Mouse (Mus musculus): ENCODE results near the gene Rnf225. TPM values are rescaled to one million over a fixed set of nuclear protein-coding genes. Genes with fewer than 3 reads are reported as not detected.

Rnf225 gene
- polyA plus RNA-seq (2014; fragmentation: Illumina TruSeq; extraction: RNeasy Lipid Tissue Mini Kit (QIAGEN cat#74804)) = 0.17 TPM

GRCm38 (mm10) chr7:12927191-12927680 lies at the start of gene Rnf225:
Gene Rnf225 (plus strand): TSS chr7:12927416.

DNA sequence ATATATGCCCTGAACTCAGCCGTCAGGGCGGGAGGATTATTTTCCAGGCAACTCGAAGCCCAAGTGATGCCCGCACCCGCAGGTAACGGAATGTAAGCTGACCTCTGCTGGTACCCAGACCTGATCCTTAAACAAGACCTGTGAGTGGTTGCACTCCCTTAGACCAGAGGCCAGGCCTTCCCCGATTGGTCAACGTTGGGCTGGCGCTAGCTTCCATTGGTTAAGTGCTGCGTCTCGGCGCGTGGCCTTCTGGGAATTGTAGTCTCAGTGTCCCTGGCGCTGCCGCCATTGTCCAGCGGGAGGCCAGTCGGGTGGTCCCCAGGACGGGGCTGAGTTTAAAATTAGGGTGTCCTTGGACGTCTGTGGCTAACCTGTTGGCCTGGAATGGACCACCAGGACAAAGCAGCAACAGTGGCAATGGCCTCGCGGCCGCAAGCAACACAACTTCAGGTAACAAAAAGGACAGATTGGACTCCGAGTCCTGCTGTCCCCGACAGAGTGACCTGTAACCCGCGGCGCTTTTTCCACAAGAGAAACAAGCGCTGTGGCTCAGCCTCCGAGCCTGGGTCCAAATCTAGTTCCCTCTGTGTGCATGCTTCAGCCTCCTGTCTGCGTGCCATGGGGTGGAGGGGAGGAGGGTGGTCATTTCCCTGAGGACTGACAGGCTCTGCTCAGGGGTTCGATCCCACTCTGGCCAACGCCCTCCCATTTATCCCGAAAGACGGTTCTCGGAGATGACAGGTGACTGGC lies 46.1 kb upstream of the Rnf225 start, which contains the start of gene Zfp128:
Gene Zfp128 (plus strand): TSS at position 267 of the 750 bp plus-strand sequence.

DNA sequence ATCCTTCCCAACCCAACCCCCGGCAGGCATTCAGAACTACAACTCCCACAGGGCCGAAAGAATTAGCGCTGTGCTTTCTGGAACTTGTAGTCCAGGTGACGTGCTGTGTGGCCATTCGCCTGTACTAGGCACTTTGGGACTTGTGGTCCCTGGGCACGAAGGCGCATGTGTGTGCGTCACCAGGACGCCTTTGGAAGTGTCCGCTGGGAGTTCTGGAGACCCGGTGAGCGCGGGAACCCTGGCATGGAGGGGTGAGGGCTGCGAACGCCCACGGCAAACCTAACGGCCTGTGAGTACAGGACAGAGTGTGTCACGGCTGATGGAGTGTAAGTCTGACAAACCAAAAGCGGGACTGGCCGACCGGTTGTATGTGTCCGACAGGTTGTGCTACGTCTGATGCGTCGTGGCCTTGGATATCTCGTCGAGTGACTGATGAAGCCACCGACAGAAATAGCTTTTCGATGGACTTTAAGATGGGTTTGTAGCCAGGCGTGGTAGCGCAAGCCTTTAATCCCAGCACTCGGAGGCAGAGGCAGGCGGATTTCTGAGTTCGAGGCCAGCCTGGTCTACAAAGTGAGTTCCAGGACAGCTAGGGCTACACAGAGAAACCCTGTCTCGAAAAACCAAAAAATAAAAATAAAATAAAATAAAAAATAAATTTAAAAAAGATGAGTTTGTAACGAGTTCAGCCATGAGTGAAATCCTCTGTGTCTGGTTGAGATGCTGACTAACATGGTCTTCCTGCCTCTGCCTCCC lies 29.4 kb upstream of the Rnf225 start, which contains the start of gene Zscan22:
Gene Zscan22 (plus strand): TSS at position 161 of the 756 bp plus-strand sequence.

GRCm38 (mm10) chr7:12921705-12922465 lies 5.3 kb upstream of the Rnf225 start, which contains the start of gene Rps5:
Gene Rps5 (plus strand): TSS chr7:12922290.

GRCm38 (mm10) chr7:12965678-12966091 lies 38.5 kb downstream of the Rnf225 start, which contains the start of gene Zfp324:
Gene Zfp324 (plus strand): TSS chr7:12965838.

DNA sequence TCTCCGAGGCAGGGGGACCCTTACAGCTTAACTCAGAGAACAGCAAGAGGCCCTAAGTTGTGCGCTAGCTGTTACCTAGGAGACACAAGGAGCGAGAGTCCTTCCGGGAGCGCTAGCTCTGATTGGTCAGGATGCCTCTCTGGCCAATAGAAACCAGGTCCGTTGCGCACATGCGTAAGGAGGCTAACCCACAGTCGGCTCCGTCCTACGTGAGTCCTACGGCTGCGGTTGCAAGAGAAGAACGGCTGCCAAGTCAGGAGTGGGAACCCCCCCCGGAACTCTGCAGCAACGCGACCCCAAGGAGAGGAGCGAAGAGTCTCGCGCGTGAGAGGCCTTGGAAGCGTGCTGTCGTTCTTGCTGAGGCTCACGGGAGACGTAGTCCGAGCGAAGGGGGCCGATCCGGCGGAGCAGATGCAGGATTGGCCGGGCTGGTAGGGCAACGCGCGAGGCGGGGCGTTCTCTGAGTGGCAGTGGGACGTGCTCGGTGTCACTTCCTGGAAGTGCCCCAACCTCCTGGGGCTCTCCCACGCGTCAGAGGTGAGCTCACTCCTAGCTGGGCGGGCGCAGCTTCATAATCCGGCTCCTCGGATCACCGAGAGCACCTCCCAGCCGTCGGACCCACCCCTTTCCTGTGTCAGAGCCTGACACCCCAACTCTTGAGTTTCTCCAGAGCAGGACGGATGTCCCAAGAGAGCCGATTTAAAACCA lies 50.6 kb downstream of the Rnf225 start, which contains the start of gene Zfp446:
Gene Zfp446 (plus strand): TSS at position 167 of the 708 bp plus-strand sequence.

Other genes starting within 250 kb of the Rnf225 start
- gene Vmn2r55, start 242.4 kb upstream of the Rnf225 start, polyA plus RNA-seq (2014; fragmentation: Illumina TruSeq; extraction: RNeasy Lipid Tissue Mini Kit (QIAGEN cat#74804)) = not detected
- gene Vmn2r56, start 192.4 kb upstream of the Rnf225 start, polyA plus RNA-seq (2014; fragmentation: Illumina TruSeq; extraction: RNeasy Lipid Tissue Mini Kit (QIAGEN cat#74804)) = not detected
- gene Zscan18, start 123.8 kb upstream of the Rnf225 start, polyA plus RNA-seq (2014; fragmentation: Illumina TruSeq; extraction: RNeasy Lipid Tissue Mini Kit (QIAGEN cat#74804)) = 5.4 TPM
- 41.2 TPM for gene Zfp329, start 108.6 kb upstream of the Rnf225 start, polyA plus RNA-seq (2014; fragmentation: Illumina TruSeq; extraction: RNeasy Lipid Tissue Mini Kit (QIAGEN cat#74804))
- gene Zfp110, start 92.7 kb upstream of the Rnf225 start, polyA plus RNA-seq (2014; fragmentation: Illumina TruSeq; extraction: RNeasy Lipid Tissue Mini Kit (QIAGEN cat#74804)) = 38.6 TPM
- 16.4 TPM for gene Zfp128, start 46.2 kb upstream of the Rnf225 start, polyA plus RNA-seq (2014; fragmentation: Illumina TruSeq; extraction: RNeasy Lipid Tissue Mini Kit (QIAGEN cat#74804))
- gene Zscan22, start 29.6 kb upstream of the Rnf225 start, polyA plus RNA-seq (2014; fragmentation: Illumina TruSeq; extraction: RNeasy Lipid Tissue Mini Kit (QIAGEN cat#74804)) = 8.3 TPM
- 21.9 TPM for gene Rps5, start 5.1 kb upstream of the Rnf225 start, polyA plus RNA-seq (2014; fragmentation: Illumina TruSeq; extraction: RNeasy Lipid Tissue Mini Kit (QIAGEN cat#74804))
- 5.0 TPM for gene Zfp324, start 38.4 kb downstream of the Rnf225 start, polyA plus RNA-seq (2014; fragmentation: Illumina TruSeq; extraction: RNeasy Lipid Tissue Mini Kit (QIAGEN cat#74804))
- gene Zfp446, start 50.4 kb downstream of the Rnf225 start, polyA plus RNA-seq (2014; fragmentation: Illumina TruSeq; extraction: RNeasy Lipid Tissue Mini Kit (QIAGEN cat#74804)) = 4.0 TPM
- not detected for gene Slc27a5, start 70.8 kb downstream of the Rnf225 start, polyA plus RNA-seq (2014; fragmentation: Illumina TruSeq; extraction: RNeasy Lipid Tissue Mini Kit (QIAGEN cat#74804))
- gene Trim28, start 71.7 kb downstream of the Rnf225 start, polyA plus RNA-seq (2014; fragmentation: Illumina TruSeq; extraction: RNeasy Lipid Tissue Mini Kit (QIAGEN cat#74804)) = 46.6 TPM
- 0.71 TPM for gene Zbtb45, start 82.6 kb downstream of the Rnf225 start, polyA plus RNA-seq (2014; fragmentation: Illumina TruSeq; extraction: RNeasy Lipid Tissue Mini Kit (QIAGEN cat#74804))
- gene Chmp2a, start 107.4 kb downstream of the Rnf225 start, polyA plus RNA-seq (2014; fragmentation: Illumina TruSeq; extraction: RNeasy Lipid Tissue Mini Kit (QIAGEN cat#74804)) = 69.3 TPM
- gene Ube2m, start 110.9 kb downstream of the Rnf225 start, polyA plus RNA-seq (2014; fragmentation: Illumina TruSeq; extraction: RNeasy Lipid Tissue Mini Kit (QIAGEN cat#74804)) = 71.0 TPM
- gene Mzf1, start 127.3 kb downstream of the Rnf225 start, polyA plus RNA-seq (2014; fragmentation: Illumina TruSeq; extraction: RNeasy Lipid Tissue Mini Kit (QIAGEN cat#74804)) = 0.46 TPM
- gene Vmn1r85, start 167.8 kb downstream of the Rnf225 start, polyA plus RNA-seq (2014; fragmentation: Illumina TruSeq; extraction: RNeasy Lipid Tissue Mini Kit (QIAGEN cat#74804)) = not detected
- not detected for gene Vmn1r86, start 192.5 kb downstream of the Rnf225 start, polyA plus RNA-seq (2014; fragmentation: Illumina TruSeq; extraction: RNeasy Lipid Tissue Mini Kit (QIAGEN cat#74804))
- not detected for gene Vmn1r87, start 212.7 kb downstream of the Rnf225 start, polyA plus RNA-seq (2014; fragmentation: Illumina TruSeq; extraction: RNeasy Lipid Tissue Mini Kit (QIAGEN cat#74804))
- 0.09 TPM for gene Vmn1r88, start 232.2 kb downstream of the Rnf225 start, polyA plus RNA-seq (2014; fragmentation: Illumina TruSeq; extraction: RNeasy Lipid Tissue Mini Kit (QIAGEN cat#74804))

All from ovary, adult 10 weeks (tissue).